Mouse (Mus musculus): ENCODE data around the gene Cmtm8.

Cmtm8 gene

DNA sequence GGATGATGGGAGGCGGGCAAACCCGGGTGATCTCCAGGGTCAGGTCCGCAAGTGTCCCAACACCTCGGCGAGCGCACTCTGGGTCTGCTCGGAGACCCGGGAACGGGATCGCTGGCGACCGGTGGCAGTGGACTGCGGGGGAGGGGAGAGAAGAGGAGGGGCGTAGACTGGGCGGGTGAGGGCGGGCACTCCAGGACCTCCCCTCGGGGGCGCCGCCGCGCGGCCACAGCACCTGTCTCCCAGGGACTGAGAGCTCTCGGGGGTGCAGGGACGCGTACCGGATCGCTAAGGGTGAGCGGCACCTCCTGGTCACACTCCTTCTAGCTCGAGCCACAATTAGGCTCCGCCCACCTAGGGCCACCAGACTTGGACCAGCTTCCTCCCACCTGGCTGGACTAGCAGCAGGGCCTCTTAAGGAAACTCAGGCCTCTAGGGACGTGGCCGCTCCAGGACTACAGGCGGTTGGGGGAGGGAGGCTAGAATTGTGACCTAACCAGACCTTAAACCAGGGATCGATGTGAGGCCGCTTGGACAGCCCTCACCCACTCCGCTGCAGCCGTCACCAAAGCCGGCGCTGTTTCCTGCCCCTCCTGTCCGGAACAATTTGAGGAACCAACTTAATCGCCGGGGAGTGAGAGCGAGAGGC, at the start of gene Cmtm8:
Gene Cmtm8, minus strand, starts transcription at position 140 of the 646 bp plus-strand sequence.
- DNase-seq, result peak; percentile 90

- no peak for DNase-seq
Measured at GRCm38 (mm10) chr9:114892974-114893373, 49.0 kb upstream of the Cmtm8 start.

GRCm38 (mm10) chr9:114890377-114890776, 46.4 kb upstream of the Cmtm8 start:
- DNase-seq, result no peak

DNA sequence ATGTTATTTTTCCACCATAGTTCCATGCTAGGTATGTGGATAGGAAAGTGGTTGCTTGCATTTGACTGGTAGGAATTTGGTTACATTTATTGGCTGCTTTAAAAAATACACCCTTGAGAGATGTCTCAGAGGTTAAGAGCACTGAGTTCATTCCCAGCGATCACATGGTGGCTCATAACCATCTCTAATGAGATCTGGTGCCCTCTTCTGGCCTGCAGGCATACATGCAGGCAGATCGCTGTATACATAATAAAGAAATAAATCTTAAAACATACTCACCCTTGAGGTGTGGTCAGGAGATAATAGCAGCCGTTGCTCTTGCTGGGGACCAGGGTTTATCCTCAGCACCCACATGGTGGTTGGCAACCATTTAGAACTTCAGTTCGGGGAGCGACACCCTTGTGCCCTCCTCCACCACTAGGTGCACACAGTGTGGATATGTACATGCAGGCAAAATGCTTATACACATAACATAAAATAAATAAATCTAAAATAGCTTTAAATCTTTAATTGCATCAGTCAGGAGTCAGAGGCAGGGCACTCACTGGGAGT, 45.0 kb upstream of the Cmtm8 start:
- DNase-seq, result no peak

GRCm38 (mm10) chr9:114887699-114888098, 43.7 kb upstream of the Cmtm8 start:
- DNase-seq, result peak; percentile 44

DNA sequence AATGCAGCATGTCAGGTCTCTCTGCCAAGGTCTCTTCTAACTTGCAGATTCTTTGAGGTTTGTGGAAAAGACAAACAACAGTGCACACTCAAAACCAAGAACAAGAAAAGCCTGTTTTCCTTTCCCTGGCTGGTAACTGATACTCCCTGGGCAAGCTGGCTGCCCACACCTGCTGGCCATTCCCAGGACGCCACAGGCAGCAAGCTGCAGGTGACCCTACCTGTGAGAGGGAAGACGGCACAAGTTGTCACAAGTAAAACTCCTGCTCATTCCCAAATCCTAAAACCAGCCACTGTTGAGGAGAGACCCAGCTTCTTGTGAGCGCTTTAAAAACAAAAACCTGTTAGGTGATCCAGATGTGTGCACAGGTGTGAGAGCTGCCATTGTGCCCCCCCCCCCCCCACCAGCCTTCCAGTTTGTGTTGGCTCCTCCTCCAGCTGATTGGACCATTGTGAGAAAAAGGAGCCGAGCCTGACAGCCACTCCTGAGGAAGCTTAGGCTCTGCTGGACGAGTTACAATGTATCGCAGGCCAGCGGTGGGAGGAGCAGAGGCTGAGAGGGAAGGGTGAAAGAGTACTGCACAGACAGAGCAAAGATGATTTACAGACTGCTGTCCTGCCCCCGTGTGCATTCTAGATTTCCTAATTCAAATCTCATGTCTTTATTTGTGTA, 42.2 kb upstream of the Cmtm8 start:
- DNase-seq, result no peak

DNA sequence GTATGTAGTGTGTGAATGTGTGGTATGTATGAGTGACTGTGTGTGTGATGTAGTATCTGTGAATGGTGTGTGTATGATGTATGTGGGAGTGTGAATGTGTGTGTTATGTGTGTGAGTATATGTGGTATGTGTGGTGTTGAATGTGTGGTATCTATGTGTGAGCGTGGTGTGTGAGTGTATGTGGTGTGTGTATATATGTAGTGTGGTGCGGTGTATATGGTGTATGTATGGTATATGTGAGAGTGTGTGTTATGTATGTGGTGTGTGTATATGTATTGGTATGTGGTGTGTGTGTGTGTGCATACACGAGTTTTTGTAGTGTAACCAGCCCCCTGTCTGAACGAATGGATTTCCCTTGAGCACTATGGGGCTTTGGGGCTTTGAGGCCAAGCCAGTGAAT, 41.6 kb upstream of the Cmtm8 start:
- no peak for DNase-seq

- no peak for DNase-seq
Measured at GRCm38 (mm10) chr9:114881977-114882376, 38.0 kb upstream of the Cmtm8 start.

- DNase-seq, result peak; percentile 30
Measured at GRCm38 (mm10) chr9:114855327-114855726, 11.4 kb upstream of the Cmtm8 start.

DNA sequence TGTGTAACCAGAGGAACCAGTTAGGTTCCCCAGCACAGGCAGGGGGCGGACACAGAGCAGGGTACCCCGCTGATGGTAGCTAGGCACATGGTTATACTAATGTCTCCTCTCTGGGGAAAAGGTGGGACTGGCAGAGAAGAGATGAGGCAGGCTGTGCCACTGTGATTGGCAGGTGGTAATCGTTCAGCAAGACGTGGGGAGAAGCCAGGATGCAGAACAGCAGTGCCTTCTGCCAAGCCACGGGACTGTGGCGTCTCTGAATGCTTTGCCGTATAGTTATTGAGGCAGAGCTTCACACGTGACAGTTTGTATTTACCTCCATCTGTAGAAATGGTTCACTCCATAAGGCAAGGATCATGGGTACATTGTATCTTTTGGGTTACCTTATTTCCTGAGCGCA, 10.7 kb upstream of the Cmtm8 start:
- no peak for DNase-seq

DNA sequence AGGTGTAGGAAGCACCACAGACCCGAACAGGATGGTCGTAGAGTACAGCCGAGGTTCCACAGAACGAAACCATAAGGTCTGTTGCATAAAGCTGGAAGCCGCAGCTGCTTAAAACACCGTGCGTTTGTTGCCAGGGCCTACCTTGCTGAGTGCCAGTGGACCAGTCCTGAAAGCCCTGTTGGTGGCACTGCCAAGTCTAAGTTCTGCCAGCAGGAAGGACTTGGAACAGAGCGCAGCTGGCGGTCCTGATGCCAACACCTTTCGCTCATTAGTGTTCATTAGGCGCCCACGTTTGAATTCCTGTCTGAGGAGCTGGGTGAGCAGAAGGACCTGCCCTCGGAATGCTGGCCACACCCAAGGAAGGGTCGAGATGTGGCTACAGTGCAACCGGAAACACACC, 9.4 kb upstream of the Cmtm8 start:
- no peak for DNase-seq

DNA sequence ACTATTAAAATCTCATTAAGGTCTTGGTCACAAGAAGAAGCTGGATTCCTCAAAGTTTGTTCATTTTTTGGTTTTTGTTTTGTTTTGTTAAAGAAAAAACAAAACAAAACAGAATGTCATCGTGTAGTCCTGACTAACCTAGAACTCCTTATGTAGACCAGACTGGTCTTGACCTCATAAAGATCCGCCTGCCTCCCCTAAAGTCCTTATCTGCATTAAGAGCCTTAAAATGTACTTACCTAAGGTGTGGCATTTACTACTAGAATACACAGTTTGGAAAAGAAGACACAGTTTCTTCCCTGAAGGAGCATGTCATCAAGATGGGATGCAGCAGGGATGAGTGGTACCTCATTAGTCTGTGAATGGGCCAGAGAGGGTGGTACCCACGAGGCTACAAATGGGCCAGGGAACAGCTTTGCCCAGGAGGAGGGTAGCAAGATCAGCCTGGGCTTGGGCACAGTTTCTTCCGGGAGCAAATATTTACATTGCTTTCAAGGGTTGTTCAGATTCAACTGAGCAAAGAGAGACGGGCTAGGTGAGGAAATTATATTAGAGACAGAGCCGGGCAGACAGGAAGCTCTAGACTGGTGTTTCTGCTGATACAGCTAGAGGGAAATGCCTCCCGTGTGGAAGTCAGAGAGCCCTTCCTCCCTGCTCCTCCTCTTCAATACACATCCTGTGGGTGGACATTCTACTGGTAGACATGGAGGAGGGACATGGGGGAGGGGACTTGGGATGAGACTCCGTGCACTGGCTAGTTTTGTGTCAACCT, 7.6 kb upstream of the Cmtm8 start:
- DNase-seq, result no peak

GRCm38 (mm10) chr9:114843634-114844016, 331 bp downstream of the Cmtm8 start:
- peak; percentile 74 for DNase-seq

GRCm38 (mm10) chr9:114842886-114843285, 1.1 kb downstream of the Cmtm8 start:
- DNase-seq, result peak; percentile 38

- DNase-seq, result no peak
Measured at GRCm38 (mm10) chr9:114842269-114842668, 1.7 kb downstream of the Cmtm8 start.

DNA sequence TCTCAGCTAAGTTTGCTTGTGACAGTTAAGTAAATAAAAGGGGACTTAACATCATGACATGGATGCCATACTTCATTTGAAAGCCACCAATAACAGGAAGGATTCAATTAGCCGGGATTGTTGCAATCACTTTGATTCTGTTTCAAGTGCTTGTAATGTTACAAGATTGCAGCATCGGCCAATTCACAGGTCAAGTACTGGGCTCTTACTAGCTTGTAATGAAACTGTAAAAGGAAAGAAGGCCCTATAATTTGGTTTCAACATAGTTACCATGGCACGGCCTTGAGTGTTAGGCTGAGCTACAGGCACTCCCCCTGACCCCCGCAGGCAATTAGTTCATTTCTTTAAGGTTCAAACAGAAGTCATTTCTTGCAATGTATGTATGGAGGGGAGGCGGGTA, 5.1 kb downstream of the Cmtm8 start:
- no peak for DNase-seq

GRCm38 (mm10) chr9:114831527-114831926, 12.4 kb downstream of the Cmtm8 start:
- no peak for DNase-seq

- DNase-seq, result no peak
Measured at GRCm38 (mm10) chr9:114830351-114830750, 13.6 kb downstream of the Cmtm8 start.

GRCm38 (mm10) chr9:114829669-114830068, 14.3 kb downstream of the Cmtm8 start:
- no peak for DNase-seq

DNA sequence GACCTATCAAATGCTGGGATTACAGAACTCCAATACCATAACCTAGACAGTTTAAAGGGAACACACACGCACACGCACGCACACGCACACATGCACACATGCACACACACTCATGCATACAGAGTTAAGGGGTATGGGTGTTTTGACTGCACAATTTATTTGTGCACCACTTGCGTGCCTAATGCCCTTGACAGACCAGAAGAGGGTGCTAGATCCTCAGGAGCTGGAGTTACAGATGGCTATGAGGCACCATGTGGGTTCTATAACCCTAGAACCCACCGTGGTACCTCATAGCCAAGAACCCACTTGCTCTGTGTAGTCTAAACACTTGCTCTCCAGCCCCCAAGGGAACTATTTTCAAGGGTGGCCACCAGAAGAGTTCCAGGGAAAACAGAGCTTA, 15.6 kb downstream of the Cmtm8 start:
- DNase-seq, result no peak

DNA sequence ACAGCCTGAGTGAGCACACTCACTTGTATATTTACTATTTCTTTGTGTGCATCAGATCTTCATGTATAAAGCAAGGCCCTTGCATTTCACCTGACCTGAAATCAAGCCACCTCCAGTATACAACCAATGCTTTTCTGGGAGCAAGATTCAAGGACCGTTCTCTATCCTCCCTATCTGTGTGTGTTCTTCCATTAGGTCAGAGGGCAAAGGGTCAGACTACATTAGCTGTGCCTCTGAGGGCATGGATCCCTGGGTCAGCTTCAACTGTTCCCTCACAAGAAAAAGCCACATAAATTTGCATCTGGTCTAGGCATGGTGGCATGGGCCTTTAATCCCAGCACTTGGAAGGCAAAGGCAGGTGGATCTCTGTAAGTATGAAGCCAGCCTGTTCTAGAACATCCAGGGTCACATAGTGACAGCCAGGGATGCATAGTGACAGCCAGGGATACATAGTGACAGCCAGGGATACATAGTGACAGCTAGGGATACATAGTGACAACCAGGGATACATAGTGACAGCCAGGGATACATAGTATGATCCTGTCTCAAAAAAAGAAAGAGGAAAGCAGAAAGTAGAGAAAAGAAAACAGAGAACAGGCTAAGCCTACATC, 16.6 kb downstream of the Cmtm8 start:
- DNase-seq, result no peak

GRCm38 (mm10) chr9:114824166-114824565, 19.8 kb downstream of the Cmtm8 start:
- DNase-seq, result no peak

GRCm38 (mm10) chr9:114821548-114822289, 22.2 kb downstream of the Cmtm8 start:
- DNase-seq, result no peak

Measured in kidney, adult 18-20 months (tissue).